Mouse (Mus musculus) heart, postnatal 14 days (tissue): ENCODE data around the gene Rnaseh1. TPM values are rescaled to one million over a fixed set of nuclear protein-coding genes. Genes with fewer than 3 reads are reported as not detected.

ENCODE experiments used
- DNase-seq, 2 experiments: peaks; one replicate each; pipeline ENCODE4 v3.0.0; 2021 to 2022
- intact Hi-C: fragments of 180-260 bp; cut with DNase I; formaldehyde crosslinking; loops from one replicate; pipeline ENCODE4 v1.15.1; 2025
- total RNA-seq, 2 experiments: library from RNA; stranded (reverse); gene quantifications; 2 replicates each; pipeline ENCODE4 v1.2.3; 2021

Gene Rnaseh1
- total RNA-seq, 2 experiments from 2014 or later, result 5.5 to 7.3 TPM

DNA sequence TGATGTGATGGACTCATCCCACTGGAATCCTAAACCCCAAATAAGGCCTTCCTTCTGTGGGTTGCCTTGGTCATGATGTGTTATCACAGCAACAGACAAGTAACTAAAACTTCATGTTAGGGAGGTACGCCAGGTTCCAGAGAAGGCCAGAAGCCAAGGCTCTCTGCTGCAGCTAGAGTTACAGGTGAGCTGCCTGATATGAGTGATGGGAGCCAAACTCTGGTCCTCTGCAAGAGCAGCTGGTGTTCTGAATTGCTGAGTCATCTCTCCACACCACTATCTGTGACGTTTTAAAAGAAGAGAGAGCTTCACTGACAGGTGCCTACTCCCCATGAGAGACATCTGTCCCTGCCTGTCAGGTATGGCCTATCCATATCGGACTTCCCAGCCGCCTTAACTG, 13.2 kb downstream of the Rnaseh1 start:
- intact Hi-C loops, result no loop called here
- no peak for DNase-seq

GRCm38 (mm10) chr12:28666734-28667133, 17.3 kb downstream of the Rnaseh1 start:
- intact Hi-C loops, result no loop called here
- no peak for DNase-seq

DNA sequence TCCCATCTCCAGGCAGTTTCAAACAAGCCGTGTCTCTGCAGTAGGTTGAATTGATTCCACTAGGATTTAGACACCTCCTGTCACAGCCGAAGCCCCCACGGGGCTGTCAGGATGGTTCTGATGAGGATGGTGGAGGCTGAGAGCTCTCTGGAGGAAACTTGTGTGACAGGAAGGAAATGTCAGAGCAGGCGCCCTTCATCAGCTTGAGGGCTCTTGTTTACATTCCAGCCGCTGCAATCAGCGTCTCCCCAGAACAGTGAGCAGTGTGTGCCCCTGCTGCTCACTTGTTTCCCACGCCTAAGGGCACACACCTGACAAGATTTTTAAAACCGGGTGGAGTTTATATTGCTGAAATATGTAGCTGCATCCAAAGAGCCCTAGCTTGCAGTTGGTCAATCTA, 17.9 kb downstream of the Rnaseh1 start:
- DNase-seq, result no peak
- intact Hi-C loops, result no loop called here

DNA sequence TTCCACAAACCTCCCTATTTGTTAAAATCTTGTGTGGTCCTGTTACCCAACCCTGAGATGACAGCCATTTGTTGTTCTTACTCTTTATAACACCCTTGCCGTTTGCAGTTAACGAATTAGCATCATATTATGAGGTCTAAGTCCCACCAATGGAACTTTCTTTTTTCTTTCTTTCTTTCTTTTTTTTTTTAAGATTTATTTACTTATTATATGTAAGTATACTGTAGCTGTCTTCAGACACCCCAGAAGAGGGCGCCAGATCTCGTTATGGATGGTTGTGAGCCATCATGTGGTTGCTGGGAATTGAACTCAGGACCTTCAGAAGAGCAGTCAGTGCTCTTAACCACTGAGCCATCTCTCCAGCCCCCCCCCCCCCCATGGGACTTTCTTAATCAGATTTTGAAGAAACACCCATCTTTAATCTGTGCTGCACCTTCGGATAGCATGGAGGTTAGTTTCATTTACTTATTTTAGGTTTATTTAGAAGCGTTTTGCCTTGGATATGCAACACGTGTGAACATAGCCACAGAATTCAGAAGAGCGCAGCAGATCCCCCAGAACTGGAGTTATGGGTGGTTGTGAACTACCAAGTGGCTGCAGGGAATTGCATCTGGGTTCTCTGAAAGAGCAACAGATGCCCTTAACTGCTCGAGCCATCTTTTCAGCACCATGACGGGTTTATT, 24.8 kb downstream of the Rnaseh1 start:
- DNase-seq, result no peak
- intact Hi-C loops, result no loop called here

DNA sequence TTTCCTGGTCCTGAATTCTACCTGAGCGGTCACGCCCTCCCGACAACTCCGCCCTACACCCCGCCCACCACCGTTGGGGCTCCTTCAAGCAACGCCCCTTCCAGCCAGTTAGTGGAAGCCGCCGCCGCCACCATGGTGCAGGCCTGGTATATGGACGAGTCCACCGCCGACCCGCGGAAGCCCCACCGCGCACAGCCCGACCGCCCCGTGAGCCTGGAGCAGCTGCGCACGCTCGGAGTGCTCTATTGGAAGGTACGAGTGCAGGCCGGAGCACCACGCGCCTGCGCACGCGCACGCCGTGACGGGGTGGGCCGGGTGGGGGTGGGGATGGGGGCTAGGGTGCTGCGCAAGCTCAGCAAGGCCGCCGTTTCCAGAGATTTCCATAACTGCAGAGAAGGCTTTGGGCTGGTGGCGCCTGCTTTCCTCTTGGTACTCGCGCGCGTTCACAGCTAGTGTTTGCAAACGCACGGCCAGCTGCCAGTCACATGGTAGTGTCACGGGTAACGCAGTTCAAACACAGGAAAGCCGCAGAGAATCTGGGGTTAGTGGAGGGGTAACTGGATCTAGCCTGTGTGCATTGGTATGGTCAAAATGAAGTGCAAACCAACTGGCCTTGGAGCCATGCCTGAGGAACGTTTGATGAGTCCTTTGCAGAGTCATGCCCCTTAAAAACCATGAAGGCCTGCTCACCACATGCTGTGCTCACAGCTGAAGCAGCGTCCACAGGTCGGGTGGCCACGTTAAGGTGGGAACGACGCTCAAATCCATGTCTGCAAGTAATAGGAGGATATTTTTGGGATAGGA, 25.9 kb downstream of the Rnaseh1 start, which contains the start of gene Adi1:
TSS of gene Adi1 (plus strand) at position 111 of the 804 bp plus-strand sequence.
- DNase-seq, result peak; percentile 80
- intact Hi-C loops, result no loop called here

DNA sequence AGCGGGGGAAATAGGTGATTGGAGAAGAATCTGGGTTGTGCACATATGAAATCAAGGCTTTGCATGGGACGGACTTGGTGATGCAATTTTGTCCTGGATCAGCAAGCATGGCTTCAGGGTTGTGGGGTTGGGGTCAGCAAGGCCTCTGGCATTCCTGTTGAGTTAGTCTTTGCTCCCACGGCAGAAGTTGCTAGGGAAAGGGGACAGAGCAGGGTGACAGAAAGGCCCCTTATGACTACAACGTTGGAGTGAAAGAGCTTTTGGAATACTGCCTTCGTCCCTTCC, 26.5 kb downstream of the Rnaseh1 start:
- intact Hi-C loops, result no loop called here
- DNase-seq, result no peak

- DNase-seq, result no peak
- intact Hi-C loops, result no loop called here
These were observed 35.3 kb downstream of the Rnaseh1 start for GRCm38 (mm10) chr12:28684674-28685073.

GRCm38 (mm10) chr12:28685771-28686170, 36.4 kb downstream of the Rnaseh1 start:
- intact Hi-C loops, result no loop called here
- no peak for DNase-seq

DNA sequence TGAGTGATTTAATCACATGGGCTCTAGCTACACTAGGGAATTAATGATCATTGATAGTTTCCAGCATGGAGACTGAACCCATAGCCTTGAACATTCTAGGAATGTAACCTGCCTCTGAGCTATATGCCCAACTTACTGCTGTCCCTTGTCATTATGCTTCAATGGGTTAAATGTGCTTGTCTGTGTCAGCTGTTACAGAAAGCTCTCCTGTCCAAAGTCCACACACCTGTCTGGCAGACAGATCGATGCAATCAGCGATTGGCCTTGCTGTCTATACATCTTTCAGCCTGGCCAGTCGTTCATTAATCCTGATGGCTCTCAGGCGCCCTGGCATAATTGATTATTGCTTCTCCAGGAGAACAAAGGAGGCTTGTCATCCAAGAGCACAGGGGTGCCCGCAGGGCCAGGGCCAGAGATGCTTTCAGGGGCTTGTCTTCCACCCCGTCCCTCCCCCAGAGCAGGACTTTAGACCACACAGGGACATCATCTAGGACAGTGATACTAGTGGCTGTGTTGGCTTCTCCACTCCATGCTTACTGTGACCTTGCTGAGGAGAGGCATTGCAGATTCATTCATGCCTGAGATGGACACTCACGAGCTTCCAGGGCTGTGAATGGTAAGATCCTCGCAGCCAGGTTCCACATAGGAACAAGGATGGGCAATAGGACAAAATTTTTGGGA, 36.9 kb downstream of the Rnaseh1 start:
- intact Hi-C loops, result no loop called here
- no peak for DNase-seq

- intact Hi-C loops, result no loop called here
- DNase-seq, result no peak
These were observed 39.6 kb downstream of the Rnaseh1 start for GRCm38 (mm10) chr12:28688996-28689395.

DNA sequence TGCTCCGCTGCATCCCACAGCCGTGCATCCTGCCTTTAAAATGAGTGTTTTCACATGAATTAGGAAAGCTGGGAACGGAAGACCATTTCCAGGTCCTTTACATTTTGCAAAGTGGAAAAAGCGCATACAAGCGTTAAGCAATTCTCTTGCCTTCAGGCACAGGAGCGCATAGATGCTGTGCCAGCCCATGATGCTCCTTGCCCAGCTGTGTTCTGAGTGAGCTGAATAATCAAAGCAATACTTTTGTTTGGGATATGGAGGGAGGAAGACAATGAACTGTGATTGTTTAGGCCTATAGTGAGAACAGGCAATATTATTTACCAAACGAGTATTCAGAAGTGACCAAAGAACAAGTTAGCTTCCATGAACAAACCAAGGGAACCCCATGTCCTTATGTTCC, 41.3 kb downstream of the Rnaseh1 start:
- DNase-seq, result no peak
- intact Hi-C loops, result no loop called here

DNA sequence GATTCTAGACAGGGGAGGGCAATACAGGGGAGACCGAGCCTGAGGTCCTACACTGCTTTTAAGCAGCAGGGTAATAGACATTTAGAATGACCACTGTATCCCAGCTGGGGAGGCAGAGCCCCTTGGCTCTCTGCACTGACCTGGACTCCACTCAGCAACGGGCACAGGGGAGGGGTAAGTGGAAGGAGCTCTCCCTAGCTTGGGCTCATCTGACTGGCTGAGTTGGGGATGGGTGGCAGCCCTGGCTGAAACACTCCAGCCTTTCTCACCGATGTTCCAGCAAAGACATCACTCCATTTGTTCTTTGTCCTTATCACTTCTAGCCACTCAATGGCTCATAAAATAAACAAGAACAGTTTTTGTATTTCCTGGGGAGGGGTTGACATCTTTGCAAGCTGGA, 44.3 kb downstream of the Rnaseh1 start:
- no peak for DNase-seq
- intact Hi-C loops, result no loop called here

- DNase-seq, result no peak
- intact Hi-C loops, result no loop called here
These were observed 44.8 kb downstream of the Rnaseh1 start for GRCm38 (mm10) chr12:28694231-28694630.

DNA sequence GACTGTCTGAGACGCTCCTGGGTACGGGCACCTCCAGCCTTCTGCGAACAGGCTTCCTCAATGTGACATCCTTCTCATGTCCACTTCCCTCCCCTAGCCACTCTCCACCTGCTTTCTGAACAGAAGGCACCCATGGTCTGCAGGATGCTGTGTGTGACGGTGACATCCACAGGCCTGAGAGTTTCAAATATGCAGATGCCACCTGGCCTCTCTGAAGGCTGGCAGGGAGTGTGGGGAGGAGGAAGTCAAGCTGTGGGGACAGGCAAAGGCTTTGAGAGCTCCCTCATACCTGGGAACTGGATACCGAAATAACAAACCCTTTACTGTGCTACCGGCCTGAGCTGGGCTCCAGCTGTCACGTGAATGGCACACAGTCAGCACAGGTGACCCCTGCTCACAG, 45.4 kb downstream of the Rnaseh1 start:
- intact Hi-C loops, result loop anchor here (5.0 kb wide), 2 partner anchors 433 to 473 kb away; no protein-coding TSS in a partner anchor
- DNase-seq, result no peak

DNA sequence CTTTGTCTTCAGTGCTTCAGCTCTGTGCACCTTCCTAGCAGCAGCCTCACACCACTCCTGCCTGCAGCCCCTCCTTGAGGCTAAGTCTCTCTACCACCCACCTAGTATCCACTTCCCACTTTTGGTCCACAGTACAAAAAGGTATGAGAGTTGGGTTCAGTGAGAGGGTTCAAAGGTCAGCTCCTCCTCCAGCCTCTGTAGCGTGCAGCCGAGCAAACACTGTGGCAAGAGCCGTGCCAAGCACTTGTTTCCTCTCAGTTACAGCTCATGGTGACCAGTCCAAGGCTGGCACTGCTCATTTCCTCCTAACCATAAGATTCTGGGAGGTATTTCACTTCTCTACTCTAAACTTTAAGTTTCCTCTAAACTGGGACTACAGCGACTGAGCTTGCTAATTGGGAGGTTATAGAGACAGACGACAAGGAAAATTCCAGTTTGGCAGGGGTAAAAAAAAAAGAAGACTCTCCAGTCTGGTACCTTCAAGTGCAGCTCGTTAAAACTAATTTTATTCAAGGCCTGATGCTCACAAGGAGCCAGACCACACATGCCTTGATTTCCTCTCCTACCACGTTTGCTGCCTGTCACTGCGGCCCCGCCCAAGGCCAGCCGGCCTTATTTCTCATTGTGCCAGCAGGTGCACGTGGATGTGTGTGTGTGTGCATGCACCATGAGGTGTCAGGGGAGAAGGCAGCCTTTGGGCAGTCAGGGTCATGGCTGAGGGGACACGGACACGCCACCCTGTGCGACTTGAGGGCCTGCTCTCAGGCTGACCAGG, 48.6 kb downstream of the Rnaseh1 start:
- no peak for DNase-seq
- intact Hi-C loops, result loop anchor here (2.0 to 5.0 kb wide), 3 partner anchors 109 to 469 kb away; no protein-coding TSS in a partner anchor

DNA sequence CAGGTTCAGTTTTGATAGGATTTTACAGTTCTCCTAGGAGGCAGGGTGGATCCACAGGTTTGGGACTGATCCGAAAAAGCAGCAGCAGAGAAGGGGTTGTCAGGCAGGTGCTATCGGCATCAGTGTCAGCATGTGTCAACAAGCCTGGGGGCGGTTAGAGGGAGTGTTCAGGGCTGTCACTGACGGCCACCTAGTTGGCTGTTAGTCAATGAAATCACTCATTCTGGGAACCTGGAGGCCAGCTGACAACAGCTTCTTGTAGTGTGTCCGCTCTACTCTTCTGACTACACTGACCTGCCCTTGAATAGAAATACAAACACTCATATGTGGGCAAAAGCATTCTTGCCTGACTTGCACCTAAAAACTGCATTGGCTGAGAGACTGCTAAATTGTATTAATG, 49.7 kb downstream of the Rnaseh1 start:
- DNase-seq, result no peak
- intact Hi-C loops, result loop anchor here (2.0 to 5.0 kb wide), 3 partner anchors 110 to 468 kb away; no protein-coding TSS in a partner anchor

DNA sequence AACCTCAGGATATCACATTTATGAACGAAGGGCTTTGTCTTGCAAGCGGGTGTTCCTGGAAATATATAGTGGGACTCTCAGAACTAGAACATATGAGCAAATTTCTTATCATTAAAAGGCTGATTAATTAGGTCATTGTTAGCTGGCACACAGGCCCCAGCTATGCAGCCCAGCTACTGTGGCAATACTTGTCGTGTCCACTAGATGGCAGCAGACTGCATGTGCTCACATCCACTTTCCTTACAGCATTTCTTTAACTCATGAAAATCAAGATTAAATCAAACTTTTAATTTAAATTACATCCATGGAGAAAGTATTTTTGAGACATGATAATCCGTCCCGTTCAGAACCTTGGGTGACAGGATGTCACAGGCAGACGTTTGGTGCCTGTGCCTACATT, 50.3 kb downstream of the Rnaseh1 start:
- intact Hi-C loops, result loop anchor here (2.0 to 5.0 kb wide), 4 partner anchors 111 to 468 kb away; no protein-coding TSS in a partner anchor

GRCm38 (mm10) chr12:28700101-28700511, 50.7 kb downstream of the Rnaseh1 start:
- intact Hi-C loops, result loop anchor here (5.0 kb wide), 1 partner anchor 132 kb away; no protein-coding TSS in a partner anchor

More for the DNA sequence above, 50.3 kb downstream of the Rnaseh1 start:
- DNase-seq, result peak; percentile 71 to 84

GRCm38 (mm10) chr12:28700561-28701025, 51.2 kb downstream of the Rnaseh1 start:
- intact Hi-C loops, result loop anchor here (5.0 kb wide), 1 partner anchor 132 kb away; no protein-coding TSS in a partner anchor
- DNase-seq, result peak; percentile 82 to 90

More at GRCm38 (mm10) chr12:28700101-28700511, 50.7 kb downstream of the Rnaseh1 start:
- DNase-seq, result peak; percentile 13 to 14

DNA sequence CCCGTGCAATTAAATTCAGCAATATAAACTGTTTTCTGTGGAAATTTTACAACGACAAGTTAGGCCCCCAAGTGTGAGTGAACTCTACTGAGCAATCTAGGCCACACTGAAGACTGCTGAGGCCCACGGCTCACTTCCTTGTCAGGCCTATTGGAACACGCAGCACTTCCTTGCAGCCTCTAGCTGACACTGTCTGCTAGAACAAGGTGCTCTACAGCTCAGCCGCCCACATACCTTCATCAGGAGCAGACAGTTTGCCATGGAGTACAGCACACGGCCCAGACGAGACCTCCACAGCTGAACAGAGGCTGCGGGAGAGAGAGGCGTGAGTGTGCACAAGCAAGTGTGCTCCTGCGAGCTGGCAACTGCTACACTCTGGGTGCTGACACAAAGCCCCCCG, 51.9 kb downstream of the Rnaseh1 start:
- intact Hi-C loops, result loop anchor here (5.0 kb wide), 1 partner anchor 131 kb away; no protein-coding TSS in a partner anchor
- no peak for DNase-seq
